Mouse (Mus musculus): ENCODE measurements around the gene Slc16a5.

DNA sequence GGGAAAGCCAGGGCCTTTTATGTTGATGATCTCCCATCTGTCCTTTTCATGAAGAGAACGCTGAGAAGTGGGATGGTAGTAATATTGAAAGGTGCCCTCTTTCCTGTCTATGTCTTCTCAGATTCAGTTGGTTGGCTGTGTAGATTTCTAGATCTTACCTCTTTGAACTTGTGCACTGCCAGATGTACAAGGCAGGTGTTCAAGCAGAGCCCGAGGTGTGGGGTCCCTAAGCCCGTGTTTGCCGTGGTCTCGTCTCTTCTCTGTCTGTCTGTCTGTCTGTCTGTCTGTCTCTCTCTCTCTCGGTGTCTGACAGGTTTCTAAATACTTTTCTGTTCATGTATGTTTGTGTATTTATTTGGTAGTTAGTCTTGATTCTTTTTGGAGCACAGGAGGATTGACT lies 36.6 kb upstream of the Slc16a5 start:
- TF ChIP-seq CTCF (IDR thresholded peaks at IDR 0.05; ENCODE audit: control insufficient read depth, insufficient read depth, low read length), result no peak
- TF ChIP-seq POLR2A (IDR thresholded peaks at IDR 0.05; ENCODE audit: borderline replicate concordance, control insufficient read depth, low read depth, low read length), result no peak
